Mouse (Mus musculus) monocyte, adult 59 days (primary cell): ENCODE data around the gene Adnp. TPM values are rescaled to one million over a fixed set of nuclear protein-coding genes. Genes with fewer than 3 reads are reported as not detected.

Experiments
- total RNA-seq, 2 experiments: library from RNA; stranded (reverse); gene quantifications; one replicate each; pipeline ENCODE4 v1.2.4; 2023

Gene Adnp
- total RNA-seq = 10 to 100 TPM; 61.3 to 71.0 TPM

DNA sequence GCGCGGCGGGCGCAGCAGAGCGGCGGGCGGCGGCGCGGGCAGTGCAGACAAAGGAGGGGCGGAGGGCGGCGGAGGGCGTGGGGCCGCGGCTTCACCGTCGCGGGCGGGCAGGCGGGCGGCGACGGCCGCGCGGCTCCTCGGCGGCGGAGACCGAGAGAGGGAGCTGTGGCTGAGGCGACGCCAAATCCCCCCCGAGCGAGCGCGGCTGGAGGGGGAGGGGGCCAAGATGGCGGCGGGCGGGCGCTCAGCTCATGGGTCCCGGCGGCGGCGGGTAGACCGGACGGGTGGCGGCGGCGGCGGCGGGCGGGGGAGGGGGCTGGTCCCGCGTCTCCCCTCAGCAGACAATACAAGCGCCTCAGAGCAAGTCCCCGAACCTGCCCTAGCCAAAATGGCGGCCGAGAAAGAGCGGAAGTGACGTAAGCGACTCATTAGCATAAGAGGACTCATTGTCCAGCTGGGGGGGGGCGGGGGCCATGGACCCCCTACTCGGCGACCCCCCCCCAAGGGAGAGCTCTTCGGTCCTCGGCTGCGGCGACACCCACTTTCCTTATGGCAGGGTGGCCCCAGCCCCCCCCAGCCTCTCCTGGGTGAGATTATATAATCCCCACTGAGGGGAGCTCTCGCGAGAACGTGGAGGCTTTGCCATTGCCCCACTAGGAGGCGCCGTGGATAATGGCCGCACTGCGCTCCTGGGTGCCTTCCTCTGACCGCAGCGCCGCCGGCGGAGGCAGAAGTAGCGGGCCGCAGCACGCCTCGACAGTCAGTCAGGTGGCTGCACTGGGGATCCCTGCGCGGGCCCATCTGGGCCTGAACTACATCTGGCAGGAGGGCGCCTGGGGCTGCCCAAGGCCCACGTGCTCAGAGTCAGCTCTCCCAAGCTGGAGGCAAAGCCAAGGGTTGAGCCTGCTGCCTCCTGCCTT lies at the start of gene Adnp:
Adnp (minus strand) TSS at position 388 of the 920 bp plus-strand sequence.

DNA sequence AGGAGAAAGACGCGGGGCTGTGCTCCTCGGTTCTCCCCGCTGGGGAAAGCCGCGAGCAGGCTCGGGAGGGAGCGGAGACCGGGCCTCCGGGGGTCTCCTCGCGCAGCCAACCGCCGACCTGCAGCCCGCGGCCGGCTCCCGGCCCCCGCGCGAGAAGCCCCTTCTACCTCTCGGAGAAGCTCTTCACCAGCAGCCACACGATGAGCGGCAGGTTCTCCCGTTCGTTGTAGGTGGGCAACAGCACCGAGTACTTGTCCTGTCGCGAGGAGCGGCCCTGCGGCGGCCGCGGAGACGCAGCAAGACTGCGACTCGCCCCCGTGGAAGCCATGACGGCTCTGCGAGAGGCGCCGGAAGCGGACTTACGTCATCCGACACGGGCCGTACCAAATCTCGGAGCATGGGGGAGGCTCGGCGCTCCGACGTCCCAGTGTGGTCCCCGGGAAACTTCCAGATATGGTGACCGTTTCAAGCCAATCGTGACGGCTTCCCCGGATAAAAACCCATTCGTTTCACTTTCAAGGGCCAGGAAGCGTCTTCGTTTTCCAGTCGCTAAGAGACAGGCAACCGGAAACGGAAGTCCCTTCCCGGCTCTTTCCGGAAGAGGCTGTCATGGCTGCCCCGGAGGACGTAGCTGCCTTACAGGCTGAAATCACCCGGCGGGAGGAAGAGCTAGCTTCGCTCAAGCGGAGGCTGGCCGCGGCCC lies 23.3 kb upstream of the Adnp start, which contains the start of the genes Gm20716, Dpm1 and Mocs3:
Gm20716 (minus strand) TSS at position 339 of the 703 bp plus-strand sequence.
Dpm1 (minus strand) TSS at position 566 of the 703 bp plus-strand sequence.
Mocs3 (plus strand) TSS at position 597 of the 703 bp plus-strand sequence.

Other genes starting within 250 kb of the Adnp start
- gene Ripor3, start 196.5 kb downstream of the Adnp start, total RNA-seq = not detected
- gene Pard6b, start 126.1 kb downstream of the Adnp start, total RNA-seq = under 1 TPM in 1 of 2 experiments, not detected in 1; 0.13 TPM
- gene Gm20716, start 23.3 kb upstream of the Adnp start, total RNA-seq = 10 to 100 TPM in 1 of 2 experiments, 1 to 10 TPM in 1; 1.8 to 10.2 TPM
- gene Dpm1, start 23.5 kb upstream of the Adnp start, total RNA-seq = 100 to 1,000 TPM; 105 to 115 TPM
- 1 to 10 TPM; 7.7 to 8.2 TPM for gene Mocs3, start 23.5 kb upstream of the Adnp start, total RNA-seq
- not detected for gene Kcng1, start 74.6 kb upstream of the Adnp start, total RNA-seq